Mouse (Mus musculus) layer of hippocampus, postnatal 25 days (tissue): ENCODE measurements around the gene Gm26657. TPM values are rescaled to one million over a fixed set of nuclear protein-coding genes. Genes with fewer than 3 reads are reported as not detected.

ENCODE experiments used
- DNase-seq, 2 experiments: peaks; one replicate each; pipeline ENCODE4 v3.0.0; 2022; ENCODE audit warnings: mixed read lengths in 2 of 2, low spot score in 1 of 2; ENCODE audit errors: extremely low spot score in 1 of 2
- total RNA-seq, 2 experiments: library from RNA; stranded (reverse); gene quantifications; 2 replicates each; pipeline ENCODE4 v1.2.3; 2021

Gene Gm26657
- total RNA-seq, 2 experiments from 2014 or later: not detected

GRCm38 (mm10) chr4:56756966-56757600 is 17.2 kb downstream of the Gm26657 start:
- no peak for DNase-seq

- no peak for DNase-seq
Observed at GRCm38 (mm10) chr4:56757693-56758092, 17.8 kb downstream of the Gm26657 start.

GRCm38 (mm10) chr4:56767861-56768284 is 28.0 kb downstream of the Gm26657 start:
- DNase-seq: no peak

- no peak for DNase-seq
Observed at GRCm38 (mm10) chr4:56768913-56769312, 29.0 kb downstream of the Gm26657 start.

- DNase-seq: no peak
Observed at GRCm38 (mm10) chr4:56771065-56771464, 31.2 kb downstream of the Gm26657 start.

Other genes starting within 250 kb of the Gm26657 start
- under 1 TPM in 1 of 2 experiments, not detected in 1; 0.25 TPM for gene Actl7b, start 1.4 kb downstream of the Gm26657 start, total RNA-seq
- gene Actl7a, start 3.3 kb downstream of the Gm26657 start, total RNA-seq: not detected
- gene Elp1, start 62.3 kb downstream of the Gm26657 start, total RNA-seq: 10 to 100 TPM; 58.2 to 64.8 TPM
- 10 to 100 TPM; 17.3 to 18.2 TPM for gene Fam206a, start 62.3 kb downstream of the Gm26657 start, total RNA-seq
- 10 to 100 TPM in 1 of 2 experiments, 1 to 10 TPM in 1; 9.8 to 15.9 TPM for gene Ctnnal1, start 125.1 kb downstream of the Gm26657 start, total RNA-seq
- gene Tmem245, start 207.4 kb downstream of the Gm26657 start, total RNA-seq: 10 to 100 TPM; 29.8 to 31.0 TPM